Mouse (Mus musculus): Measurements from ENCODE around the gene Olfr669.
"Not testable (repeated sequence)": the region's sequence is repeated elsewhere in the genome, so short reads cannot be mapped to it uniquely, and the experiment has no call there.

Olfr669 gene

DNA sequence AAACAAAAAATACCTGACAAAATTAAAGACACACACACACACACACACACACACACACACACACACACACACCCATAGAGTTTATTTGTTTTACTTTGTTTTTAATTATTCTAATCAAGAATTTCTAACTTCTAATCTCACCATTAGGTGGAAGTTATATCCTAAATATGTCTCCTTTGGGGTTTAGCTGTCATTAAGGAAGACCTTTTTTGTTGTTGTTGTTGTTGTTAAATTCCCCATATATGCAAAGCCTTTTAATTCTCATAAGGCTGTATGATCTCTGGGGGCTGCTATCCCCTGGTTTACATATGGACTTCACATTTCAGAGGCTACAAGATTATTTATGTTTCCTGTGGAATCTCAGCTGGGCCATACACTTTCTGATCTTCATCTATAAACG is at the start of gene Olfr669:
Olfr669 (plus strand) TSS at position 301 of the 400 bp plus-strand sequence.
- DNase-seq (ENCODE audit: low read depth, low spot score) = no peak

DNA sequence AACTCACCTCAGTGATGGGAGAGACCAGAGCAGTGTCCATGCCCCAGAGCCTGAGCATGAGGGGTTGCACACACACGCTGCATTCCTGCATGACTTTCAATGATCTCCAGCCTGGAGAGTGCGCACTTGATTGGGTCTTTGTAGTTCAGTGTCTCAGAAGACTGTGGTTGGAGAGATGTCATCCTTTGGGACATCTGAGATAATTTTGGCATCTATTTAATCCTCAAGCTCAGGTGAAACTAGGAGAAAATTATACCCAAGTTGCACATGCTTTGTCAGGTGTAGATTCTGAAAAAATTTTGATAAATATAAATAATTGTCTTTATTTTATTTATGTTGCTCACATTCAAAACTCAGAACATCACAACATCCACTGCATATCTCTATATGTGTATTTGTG is 38.2 kb upstream of the Olfr669 start, which contains the start of gene Olfr666:
Olfr666 (minus strand) TSS at position 101 of the 400 bp plus-strand sequence.
- DNase-seq (ENCODE audit: low read depth, low spot score) = no peak

- no peak for DNase-seq (ENCODE audit: low read depth, low spot score)
These were observed 12.7 kb upstream of the Olfr669 start, which contains the start of gene Olfr667 for GRCm38 (mm10) chr7:104921382-104921781. Gene Olfr667, minus strand, starts transcription at chr7:104921482.

- no peak for DNase-seq (ENCODE audit: low read depth, low spot score)
These were observed 6.1 kb upstream of the Olfr669 start, which contains the start of gene Olfr668 for GRCm38 (mm10) chr7:104927957-104928356. Gene Olfr668, minus strand, starts transcription at chr7:104928057.

DNA sequence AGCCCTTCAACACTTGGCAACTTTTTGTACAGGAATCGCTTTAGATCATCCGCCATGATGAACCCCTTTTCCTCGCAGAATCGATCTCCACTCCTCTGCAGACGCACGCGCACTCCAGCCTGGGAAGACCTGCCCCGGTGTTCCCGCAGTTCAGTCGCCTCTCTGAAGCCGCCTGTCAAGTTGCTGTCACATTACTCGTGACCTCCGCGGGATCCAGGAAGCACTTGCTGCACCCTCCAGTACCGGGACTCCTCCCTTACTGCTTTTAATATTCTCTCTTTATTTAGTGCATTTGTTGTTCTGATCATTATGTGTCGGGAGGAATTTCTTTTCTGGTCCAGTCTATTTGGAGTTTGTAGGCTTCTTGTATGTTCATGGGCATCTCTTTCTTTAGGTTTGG is 16.2 kb downstream of the Olfr669 start:
- not testable (repeated sequence) for DNase-seq (ENCODE audit: low read depth, low spot score)

- no peak for DNase-seq (ENCODE audit: low read depth, low spot score)
These were observed 28.5 kb downstream of the Olfr669 start, which contains the start of gene Olfr670 for GRCm38 (mm10) chr7:104962520-104962919. Gene Olfr670, minus strand, starts transcription at chr7:104962620.

GRCm38 (mm10) chr7:104972507-104972906 is 38.5 kb downstream of the Olfr669 start:
- DNase-seq (ENCODE audit: low read depth, low spot score) = not testable (repeated sequence)

- no peak for DNase-seq (ENCODE audit: low read depth, low spot score)
These were observed 45.0 kb downstream of the Olfr669 start, which contains the start of gene Olfr671 for GRCm38 (mm10) chr7:104979026-104979425. Gene Olfr671, minus strand, starts transcription at chr7:104979126.

Measured in telencephalon, adult 2 months (tissue).